Mouse (Mus musculus): ENCODE measurements at regions not wholly inside any gene's neighbourhood (a gene's known extent, or its start where the extent isn't known, plus 50 kb on each side); places are given as distances from the start of the nearest gene placed in this dataset.
A peak's percentile ranks its signal among the peaks of the same experiment; 100 is the strongest.

DNA sequence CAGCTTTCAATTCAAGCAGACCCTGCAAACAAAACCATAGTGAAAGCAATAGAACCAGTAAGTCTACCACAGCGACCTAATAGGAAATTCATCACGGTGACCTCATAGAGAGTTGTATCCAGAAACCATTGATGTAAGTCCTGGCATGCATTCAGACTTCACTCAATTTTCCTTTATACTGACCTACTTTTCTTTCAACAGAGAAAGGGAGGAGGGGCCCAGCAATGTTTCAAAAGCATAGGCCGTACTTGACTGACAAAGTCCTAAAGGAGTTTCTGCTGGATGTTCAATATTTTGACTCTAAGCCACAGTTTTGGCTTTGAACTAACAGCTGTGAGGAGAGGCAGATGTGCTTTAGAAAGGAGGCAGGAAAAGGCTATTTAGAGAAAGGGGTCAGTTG, 88.4 kb downstream of the AI593442 start:
- no peak for DNase-seq

GRCm38 (mm10) chr9:52574066-52574465, 105.5 kb downstream of the AI593442 start:
- DNase-seq, result no peak

GRCm38 (mm10) chr9:52551577-52552281, 127.9 kb downstream of the AI593442 start:
- DNase-seq, result no peak

GRCm38 (mm10) chr9:52546071-52546470, 133.5 kb downstream of the AI593442 start:
- no peak for DNase-seq

DNA sequence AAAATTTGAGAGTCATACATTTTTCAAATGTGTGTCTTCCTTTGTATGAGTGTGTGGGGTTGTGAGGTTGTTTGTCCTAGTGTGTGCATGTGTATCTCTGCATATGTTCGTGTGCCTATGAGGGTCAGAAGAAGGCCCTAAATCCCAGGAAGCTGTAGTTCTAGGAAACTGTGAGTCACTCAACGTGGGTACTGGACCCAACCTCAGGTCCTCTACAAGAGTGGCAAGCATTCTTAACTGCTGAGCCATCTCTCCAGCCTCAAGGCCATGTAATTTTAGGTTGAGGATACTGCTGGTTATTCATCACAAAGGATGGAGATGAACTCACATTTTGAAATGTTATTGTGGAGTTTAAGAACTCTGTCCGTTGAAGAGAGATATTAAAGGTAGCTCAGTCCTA, 140.5 kb downstream of the AI593442 start:
- no peak for DNase-seq

GRCm38 (mm10) chr9:52529444-52529915, 150.1 kb downstream of the AI593442 start:
- DNase-seq, result no peak

DNA sequence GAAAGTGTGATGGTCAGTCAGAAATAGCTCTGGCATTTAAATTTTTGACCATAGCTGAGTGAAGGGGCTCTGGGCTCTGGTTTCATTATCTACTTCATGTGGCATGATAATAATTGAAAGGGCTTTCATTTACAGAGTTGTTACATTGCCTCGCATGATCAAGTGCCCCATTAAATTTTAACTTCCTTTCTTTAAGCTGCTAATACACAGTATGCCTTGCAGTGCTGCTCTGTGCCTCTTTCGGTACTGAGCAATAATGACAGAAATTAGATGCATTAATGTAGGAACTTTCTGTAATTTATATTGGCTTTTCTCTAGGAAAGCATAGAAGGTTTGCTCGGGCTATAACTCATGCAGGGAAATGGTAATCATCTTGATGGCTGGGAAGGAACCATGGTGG, 179.1 kb downstream of the AI593442 start:
- DNase-seq, result no peak

DNA sequence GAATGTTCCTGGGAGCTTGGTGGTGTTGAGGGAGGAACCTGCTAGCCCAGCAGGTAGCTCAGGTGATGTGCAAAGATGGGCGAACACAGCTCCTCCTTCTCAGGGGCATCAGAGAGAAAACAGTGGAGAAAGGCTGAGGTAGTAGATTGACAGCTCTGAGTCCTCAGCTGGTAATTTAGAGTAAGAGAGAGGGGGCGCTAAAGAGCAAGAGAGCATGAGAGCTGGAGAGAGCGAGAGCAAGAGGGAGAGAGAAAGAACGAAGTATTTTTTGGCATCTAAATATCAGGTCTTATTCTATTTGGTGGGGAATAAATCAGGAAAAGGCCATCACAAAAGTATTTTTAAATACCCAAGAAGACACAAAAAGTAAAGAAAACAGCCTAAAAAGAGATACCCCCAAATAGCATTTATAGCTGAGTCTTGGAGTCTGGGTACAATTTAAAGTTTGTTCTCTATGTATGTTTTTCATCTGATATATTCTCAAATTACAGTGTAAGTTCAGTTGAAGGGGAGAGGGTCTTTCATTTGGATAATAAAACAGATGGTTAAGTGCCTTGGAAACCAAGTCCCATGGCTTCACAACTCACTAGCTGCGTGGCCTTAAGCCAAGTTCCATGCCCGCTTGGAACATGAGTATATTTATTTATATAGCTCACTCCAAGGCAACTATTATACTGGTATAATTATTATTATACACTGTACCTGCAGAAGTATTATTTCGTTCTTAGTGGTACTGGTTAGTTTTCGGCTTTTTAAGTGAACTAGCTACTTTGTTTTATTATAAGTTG, 183.9 kb downstream of the AI593442 start:
- DNase-seq, result no peak

DNA sequence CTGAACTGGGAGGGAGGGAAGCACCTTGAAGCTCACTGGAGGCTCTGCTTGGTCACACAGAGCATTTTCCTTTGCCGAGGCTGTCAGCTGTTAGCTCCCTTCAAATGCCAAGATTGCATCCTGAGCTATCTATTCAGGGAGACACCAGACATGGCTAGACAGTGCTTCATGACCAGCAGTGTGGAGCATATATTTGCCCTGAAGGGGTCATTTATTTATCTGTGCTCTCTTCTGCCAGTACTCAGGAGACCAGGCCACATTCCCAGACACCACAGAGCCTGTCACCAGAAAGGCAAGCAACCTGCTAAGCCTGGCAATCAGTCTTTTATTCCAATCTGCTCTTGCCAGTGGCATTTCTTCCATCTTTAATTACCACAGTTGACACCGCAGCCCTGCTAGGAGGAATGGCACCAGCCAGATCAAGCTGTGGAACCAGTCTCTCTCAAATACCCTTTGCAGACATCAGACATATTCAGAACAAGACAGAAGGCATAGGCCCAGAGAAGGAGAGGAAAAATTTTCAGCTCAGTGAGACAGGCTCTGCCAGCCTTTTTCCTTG, 186.6 kb downstream of the AI593442 start:
- DNase-seq, result peak; percentile 13

- DNase-seq, result peak; percentile 4
Observed at GRCm38 (mm10) chr9:52473555-52474196, 205.9 kb downstream of the AI593442 start.

- peak; percentile 4 for DNase-seq
Observed at GRCm38 (mm10) chr9:52472859-52473258, 206.7 kb downstream of the AI593442 start.

- DNase-seq, result no peak
Observed at GRCm38 (mm10) chr9:52458518-52458917, 221.1 kb downstream of the AI593442 start.

- no peak for DNase-seq
Observed at GRCm38 (mm10) chr9:52454445-52454844, 225.1 kb downstream of the AI593442 start.

- DNase-seq, result no peak
Observed at GRCm38 (mm10) chr9:52451792-52452191, 227.8 kb downstream of the AI593442 start.

GRCm38 (mm10) chr9:52448245-52448644, 231.3 kb downstream of the AI593442 start:
- no peak for DNase-seq

DNA sequence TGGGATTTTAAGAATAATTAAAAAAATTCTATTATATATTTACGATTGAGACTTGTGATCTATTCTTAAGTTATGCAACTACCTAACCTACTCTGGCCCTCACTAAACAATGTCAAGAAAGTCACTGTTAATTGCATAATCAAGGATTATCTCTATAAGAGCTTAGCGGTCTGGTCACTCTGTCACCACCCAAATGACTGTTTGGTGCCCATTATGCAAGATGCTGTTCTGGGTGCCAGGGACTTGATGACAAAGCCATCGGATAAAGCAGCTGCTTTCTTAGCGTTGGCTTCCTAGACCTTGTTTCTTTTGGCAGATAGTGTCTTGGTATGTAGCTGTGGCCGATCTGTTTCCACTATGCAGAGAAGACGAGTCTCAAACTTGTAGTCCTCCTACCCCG, 236.4 kb downstream of the AI593442 start:
- DNase-seq, result no peak

- DNase-seq, result no peak
Observed at GRCm38 (mm10) chr9:52434215-52434614, 245.4 kb downstream of the AI593442 start.

DNA sequence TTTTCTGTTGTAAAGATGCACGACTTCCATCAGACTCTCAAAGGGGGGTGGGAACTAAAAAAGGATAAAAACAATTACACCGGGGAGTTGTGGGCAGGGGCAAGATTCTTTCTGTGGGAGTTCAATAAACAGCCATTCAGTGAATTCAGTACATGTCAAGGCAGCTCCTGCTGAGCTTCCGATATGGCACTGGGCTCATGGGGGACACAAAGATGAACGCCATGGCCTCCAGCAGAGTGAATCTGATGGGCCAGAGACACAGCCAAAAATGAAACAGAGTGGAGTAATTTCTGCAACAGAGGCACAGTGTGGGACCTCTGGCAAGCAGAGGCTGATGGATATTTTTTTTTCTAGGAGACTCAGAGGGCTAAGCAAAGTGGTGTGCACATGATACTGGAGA, 254.2 kb downstream of the AI593442 start:
- DNase-seq, result no peak

- DNase-seq, result no peak
Observed at GRCm38 (mm10) chr9:52422622-52423021, 254.2 kb upstream of the Zc3h12c start.

DNA sequence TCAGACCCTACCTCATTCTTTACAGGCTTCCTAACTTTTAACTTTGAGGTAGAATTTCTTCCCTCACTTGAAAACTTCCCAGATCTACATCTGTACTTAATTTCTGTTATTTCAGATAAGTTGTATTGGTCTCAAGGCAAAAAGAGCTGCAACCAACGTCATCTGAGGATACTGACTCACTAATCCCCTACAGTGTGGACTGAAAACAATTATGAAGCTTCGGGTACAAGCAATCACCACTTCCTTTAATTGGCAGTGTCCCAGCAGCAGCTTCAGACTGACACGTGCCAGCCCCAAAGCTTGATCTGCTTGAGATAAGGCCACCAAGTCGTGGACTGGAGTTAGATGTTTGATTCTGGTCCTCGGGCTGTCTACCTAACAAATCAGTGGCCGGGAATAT, 247.3 kb upstream of the Zc3h12c start:
- no peak for DNase-seq

DNA sequence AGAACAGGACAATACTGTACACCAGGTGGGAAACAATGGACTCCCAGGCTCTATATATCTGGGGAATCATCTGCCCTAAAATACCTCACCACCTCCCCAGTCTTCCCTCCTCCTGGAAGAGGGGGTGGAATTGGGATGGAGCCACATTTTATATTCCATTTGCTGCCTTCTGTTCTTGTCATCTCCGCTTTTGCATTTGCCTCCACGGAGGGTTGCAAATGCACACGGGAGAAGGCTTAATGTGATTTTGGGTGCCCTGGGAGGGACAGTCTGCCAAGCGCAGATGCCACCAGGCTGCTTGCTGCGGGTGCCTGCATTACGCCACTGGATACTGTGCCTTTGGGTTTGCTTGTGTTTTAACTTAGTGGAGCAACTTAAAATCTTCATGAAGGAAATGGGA, 239.5 kb upstream of the Zc3h12c start:
- DNase-seq, result no peak

- DNase-seq, result no peak
Observed at GRCm38 (mm10) chr9:52402496-52402895, 234.1 kb upstream of the Zc3h12c start.

GRCm38 (mm10) chr9:52379031-52379430, 210.7 kb upstream of the Zc3h12c start:
- DNase-seq, result no peak
